Mouse (Mus musculus) liver, adult (tissue): ENCODE data around the gene Hexim2.

Experiments
- GATA4 ChIP-seq: IDR thresholded peaks from 2 replicates; pipeline ENCODE4 v1.6.1; 2014; ENCODE audit warnings: mild to moderate bottlenecking, low read length; ENCODE audit not compliant: insufficient replicate concordance

Hexim2 gene

DNA sequence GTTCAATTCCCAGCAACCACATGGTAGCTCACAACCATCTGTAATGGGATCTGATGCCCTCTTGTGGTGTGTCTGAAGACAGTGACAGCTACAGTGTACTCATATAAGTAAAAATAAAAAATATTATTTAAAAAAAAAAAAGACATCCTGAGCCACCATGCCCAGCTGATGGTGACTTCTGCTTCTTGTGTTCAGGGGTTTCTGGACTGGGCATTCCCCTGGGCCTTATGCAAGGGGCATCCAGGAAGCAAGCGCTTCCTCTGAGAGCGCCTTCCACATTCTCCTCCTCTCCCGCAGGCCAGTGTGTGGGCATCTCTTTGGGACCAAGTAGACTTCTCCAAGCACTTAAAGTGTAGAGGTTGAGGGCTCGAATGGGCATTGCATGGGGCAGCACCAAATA is 14.2 kb downstream of the Hexim2 start:
- TF ChIP-seq GATA4 = no peak

DNA sequence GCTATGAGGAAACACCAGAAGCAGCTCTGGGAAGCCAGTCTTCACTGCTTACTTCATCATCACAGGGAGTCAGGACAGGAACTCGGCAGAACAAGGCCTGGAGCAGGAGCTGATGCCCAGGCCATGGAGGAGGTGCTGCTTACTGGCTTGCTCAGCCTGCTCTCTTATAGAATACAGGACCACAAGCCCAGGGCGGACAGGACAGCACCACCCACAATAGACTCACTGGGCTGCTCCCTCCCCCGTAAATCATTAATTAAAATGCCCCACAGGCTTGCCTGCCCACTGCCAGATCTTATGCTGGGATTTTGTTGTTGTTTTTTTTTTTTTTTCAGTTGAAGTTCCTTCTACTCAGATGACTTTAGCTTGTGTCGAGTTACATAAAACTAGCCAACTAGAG is 15.5 kb downstream of the Hexim2 start:
- TF ChIP-seq GATA4 = no peak

DNA sequence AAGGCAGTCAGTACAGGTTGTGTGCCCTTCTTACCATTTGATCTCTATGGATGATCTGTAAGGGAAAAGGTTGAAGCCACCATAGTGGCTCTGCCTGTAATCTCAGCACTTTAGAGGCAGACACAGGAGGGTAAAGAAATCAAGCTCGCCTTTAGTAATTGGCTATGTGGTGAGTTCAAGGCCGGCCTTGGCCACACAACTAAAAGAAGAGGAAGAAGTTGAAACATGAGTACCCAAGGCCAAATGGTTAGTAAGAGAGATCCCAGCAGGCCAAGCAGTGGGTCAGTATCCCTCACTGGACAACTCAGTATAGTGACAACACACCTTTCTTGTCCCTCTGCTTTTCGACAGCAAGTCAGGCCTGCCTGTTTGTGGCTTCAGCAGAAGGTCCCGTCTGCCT is 17.5 kb downstream of the Hexim2 start:
- no peak for TF ChIP-seq GATA4

DNA sequence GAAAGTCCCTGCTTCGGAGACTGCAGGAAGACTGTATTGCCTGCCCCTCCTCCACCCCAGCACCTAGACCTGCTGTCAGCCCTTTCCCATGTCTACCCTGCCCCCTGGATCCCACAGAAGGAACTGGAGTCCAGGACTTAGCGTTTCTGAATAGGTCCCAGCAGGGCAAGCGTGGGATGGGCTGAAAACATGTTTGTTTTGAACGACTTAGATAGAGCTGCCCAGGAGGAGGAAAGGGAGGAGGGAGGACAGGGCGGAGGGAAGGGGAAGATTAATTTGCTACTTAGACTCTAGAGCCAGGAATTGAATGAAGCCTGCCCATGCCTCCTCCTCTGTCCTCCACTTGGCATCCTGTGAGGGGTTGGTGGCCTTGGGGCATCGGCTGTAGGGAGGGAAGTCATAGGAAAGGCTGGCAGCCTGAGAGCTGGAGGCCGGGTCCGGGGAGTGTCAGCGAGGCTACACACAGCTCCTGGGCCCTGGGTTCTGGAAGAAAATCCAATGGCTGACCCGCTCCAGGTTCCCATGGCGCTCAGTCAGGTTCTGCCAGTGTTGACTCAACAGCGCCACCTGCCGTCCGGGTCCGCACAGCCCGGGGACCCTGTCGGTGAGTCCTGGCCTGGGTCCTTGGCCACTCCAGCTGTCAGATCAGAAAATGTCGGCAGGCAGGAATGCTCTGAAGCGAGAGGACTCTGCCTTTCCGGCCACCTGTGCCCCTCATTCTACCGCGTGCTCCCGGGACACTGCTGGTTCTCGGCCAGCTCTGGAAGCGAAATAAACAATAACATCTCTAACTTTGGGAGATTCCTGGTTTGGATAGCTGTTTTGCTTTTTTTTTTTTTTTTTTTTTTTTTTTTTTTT is 26.6 kb downstream of the Hexim2 start:
- no peak for TF ChIP-seq GATA4

DNA sequence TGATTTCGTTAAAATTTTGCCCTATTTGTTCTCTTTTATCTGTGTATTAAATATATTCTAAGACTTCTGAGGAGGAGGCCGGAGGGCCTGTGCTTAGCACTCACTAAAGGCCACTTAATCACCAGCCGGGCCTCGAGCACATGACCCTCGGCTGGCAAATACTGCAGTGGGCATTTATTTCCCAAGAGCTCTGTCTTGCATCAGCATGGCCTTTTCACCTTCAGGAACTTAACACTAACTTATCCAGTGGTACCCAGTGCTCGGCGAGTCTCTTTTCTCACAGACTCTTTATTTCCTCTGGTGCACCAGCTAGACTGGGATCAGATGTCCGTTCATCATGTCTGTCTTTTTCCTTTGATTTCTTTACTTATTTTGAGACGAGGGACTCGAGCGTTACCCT is 28.5 kb downstream of the Hexim2 start:
- TF ChIP-seq GATA4 = no peak

DNA sequence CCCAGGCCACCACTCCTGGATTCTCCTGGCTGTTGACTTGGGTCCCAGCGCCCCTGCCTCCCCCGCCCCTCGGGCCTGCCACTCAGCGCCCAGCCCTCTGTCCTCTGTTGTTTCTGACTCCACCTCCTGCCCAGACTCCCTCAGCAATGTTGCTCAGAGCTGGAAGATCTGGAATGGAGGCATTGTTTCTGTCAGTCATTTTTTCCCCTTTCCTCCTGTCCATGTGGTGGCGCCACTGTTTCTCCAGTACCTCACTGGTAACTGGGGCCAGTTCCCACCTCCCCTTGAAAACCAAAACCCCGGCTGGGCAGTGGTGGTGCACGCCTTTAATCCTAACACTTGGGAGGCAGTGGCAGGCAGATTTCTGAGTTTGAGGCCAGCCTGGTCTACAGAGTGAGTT is 29.2 kb downstream of the Hexim2 start:
- no peak for TF ChIP-seq GATA4

DNA sequence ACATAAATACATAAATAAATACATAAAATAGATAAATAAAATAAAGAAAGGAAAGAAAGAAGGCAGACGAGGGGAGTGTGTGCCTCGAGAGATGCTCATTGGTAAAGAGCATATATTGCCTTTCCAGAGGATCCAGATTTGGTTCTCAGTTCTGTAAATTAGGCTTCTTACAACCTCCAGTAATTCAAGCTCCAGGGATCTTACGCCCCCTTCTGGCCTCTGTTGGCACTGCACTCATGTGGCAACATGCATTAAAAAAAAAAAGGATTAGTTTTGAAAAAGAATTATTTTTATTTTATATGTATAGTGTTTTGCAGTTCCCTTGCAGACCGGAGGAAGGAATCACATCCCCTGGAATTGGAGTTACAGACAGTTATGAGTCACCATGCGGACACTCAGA is 29.9 kb downstream of the Hexim2 start:
- TF ChIP-seq GATA4 = no peak

DNA sequence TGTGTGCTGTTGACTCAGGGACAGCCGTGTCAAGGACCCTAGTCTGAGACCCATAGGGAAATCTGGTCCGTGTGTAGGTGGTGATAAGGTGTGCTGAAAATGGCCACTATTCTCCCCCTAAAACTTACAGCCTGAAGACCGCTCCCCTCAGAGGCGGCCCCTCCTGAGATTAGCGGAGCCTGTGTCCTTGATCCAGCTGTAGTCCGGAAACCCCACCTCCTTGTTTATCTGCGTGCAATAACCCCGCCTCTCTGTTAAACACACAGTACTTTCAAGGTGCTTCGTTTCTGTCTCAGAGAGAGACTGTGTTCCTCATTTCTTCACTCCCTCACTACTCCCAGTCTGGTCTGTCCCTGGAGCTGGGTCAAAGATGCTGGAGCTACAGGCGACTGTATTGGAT is 32.2 kb downstream of the Hexim2 start:
- TF ChIP-seq GATA4 = no peak

DNA sequence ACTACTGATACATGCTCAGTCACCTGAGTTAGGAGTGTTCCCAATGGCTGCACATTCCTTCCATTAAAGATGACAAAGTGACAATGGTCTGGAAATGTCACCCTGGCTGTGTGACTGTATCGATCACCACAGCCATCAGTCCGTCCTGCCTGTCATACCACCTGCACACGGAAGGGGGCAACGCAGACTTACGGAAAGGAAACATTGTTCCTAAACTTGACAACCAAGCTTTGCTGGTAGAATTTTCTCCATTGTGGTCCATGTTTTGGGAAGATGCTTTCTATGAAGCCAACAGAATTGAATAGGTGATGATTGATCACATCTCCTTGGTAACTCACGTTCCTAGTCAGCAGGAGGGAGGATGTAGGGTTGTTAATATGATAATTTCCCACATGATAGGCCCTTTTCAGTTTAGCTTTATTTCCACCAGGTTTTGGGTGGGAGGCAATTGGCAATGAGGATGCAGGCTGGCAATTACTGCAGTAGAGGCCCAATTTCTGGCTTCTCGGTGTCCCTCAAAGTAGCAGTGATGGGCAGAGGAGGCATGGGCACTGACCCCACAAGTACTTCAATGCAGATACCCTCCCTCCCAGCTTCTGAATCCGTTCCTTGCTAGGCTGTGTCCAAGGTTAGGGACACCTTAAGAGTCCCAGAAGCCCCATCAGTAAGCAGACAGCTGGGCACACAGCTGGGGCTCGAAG is 36.6 kb downstream of the Hexim2 start:
- TF ChIP-seq GATA4 = no peak

DNA sequence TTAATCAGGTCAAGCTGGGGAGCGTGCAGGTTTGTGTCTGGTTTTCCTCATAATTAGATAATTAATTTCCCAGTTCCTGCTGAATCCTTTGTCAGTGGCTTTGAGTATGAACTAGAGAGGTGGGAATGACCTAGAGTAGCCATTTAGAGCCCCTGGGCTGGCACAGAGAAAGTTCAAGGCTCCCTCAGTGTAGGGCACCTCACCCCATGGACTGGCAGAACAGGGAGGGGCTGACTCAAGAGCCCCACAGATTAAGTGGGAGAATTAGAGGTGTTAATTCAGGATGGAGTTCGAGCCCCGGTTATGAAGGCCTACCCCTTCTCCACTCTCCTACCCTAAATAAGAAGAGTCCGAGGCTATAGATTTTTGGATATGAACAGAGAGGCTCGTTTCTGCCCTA is 37.4 kb downstream of the Hexim2 start:
- TF ChIP-seq GATA4 = no peak

DNA sequence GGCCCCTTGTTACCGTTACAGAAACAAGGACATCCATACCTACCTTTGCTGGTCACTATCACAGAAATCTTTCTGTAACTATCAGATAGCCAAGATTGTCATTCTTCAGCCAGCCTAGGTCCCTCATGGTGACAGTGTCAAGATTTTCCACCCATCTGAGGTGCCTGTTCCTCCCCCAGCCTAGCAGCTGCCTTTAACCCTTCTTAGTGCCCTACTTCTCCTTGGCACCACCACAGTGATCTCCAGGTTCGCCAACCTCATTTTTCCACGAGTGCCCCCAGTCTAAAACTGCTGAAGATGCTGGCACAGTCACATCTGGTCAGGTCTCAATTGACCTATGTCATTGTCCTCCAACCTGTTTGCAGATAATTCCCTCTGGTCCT is 37.9 kb downstream of the Hexim2 start:
- no peak for TF ChIP-seq GATA4

DNA sequence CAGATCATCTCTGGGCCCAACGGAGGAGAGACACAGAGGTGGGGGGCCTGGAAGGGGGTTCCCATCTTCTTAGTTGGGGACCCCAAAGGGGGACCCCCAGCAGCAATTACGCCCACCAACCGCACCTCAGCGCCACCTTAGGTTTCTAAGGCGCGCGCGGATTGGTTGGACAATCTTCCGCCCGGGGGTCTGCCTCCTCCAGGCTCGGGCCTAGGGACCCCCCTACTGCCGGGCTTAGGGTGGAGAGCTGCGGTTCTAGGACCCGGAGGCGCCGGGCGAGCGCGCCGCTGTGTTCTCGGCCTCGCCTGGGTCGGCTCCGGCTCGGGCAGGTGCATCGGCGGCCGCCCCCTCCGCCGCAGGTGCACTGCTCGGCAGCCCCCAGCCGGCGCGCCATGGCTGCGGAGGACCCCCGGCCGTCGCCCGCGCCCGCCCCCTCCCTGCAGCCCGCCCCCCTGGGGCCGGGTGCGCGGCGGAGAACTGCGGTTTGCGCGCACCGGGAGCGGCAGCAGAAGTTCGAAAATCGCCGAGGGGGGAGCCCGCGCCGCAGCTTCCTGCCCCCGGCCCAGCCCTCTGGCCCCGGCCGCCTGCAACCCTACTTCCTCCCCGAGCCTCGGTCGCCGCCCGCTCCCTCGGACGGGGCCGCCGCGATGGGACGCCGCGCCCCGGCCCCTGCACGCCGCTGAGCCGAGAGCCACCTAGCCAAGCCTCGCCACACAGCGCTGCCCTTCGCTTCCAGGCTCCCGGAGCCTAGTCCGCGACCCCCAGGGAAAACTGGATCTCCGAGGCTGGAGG is 38.5 kb downstream of the Hexim2 start, which contains the start of gene Fmnl1:
TSS of gene Fmnl1 (plus strand) at position 614 of the 792 bp plus-strand sequence.
- TF ChIP-seq GATA4 = no peak

DNA sequence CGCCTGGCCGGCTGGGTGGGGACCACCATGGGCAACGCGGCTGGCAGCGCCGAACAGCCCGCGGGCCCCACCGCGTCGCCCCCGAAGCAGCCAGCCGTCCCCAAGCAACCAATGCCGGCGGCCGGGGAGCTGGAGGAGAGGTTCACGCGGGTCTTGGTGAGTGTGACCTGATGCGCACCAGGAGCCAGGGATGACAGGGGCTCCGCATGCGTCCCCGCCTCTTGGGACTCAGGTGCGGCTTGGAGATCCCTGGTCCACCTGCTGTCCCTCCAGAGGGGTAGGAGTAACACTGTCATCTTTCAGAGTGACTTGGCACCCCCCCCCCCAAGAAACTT is 39.0 kb downstream of the Hexim2 start:
- TF ChIP-seq GATA4 = no peak

DNA sequence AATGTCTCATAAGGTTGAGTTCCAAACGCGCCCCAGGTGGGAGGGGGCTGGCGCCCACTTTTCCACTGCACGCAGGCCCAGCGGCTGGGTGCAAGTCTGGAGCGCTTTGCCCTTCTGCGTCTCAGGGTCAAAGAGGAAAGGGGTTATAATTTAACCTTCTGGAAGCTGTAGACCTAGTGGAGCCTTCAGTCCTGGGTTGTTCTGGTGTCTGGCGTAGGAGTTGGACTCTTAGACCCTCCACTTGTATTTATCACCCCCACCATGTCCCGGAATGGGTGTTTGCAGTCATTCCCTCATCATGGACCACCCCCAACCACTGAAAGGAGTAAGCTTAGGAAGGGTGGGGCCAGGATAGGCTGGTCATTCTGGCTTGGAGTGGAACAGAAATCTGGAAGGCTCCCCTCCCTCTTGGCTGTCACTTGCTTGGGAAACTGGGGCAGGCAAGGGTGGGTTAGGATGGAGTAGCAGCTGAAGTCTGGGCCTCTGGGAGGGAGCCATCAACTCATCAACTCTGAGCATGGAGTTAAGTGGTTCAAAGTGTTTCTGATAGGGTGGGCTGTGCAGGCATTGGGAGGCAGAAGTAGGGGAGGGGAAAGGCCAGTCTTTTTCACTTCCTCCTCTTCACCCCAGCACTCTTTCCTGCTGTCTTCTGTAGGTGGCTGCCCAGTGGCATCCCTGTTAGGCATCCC is 39.6 kb downstream of the Hexim2 start:
- TF ChIP-seq GATA4 = no peak

DNA sequence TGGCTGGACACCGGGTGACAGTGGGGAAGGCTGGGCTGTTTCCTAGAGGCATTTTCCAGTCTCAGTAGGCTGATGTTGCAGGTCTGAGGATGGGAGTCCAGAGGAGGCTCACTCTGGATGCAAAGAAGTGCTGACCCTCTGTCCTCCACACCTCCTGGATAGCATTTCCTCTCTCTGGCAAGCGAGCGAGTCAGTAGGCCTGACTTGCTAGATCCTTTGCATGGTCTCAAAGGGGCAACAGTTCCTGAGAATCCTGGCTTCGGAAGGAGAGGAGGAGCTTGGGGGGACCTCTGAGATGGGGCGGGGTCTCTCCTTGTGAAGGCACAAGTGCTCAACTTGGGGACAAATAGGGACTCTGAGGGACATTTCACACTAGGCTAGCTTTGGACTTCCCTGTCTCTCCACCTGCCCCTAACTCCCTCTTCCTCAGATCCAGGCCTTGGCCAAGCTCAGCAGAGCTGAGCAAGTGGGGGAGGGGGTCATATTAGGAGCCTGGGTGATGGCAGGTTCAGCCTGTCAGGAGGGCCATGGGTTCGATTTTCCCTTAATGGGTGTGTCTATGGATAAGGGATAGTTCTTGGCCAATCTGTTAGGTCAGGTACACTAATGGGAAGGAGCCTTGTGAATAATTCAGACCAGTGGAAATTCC is 40.3 kb downstream of the Hexim2 start:
- no peak for TF ChIP-seq GATA4
